Mouse (Mus musculus) kidney, adult 11 months (tissue): ENCODE results near the gene Ccdc91.

ENCODE experiments used
- DNase-seq: peaks from one replicate; pipeline ENCODE4 v3.0.0; 2022

Ccdc91 gene

GRCm38 (mm10) chr6:147475727-147476613, at the start of gene Ccdc91:
Gene Ccdc91, plus strand, starts transcription at chr6:147475828.
- DNase-seq: peak; percentile 90

DNA sequence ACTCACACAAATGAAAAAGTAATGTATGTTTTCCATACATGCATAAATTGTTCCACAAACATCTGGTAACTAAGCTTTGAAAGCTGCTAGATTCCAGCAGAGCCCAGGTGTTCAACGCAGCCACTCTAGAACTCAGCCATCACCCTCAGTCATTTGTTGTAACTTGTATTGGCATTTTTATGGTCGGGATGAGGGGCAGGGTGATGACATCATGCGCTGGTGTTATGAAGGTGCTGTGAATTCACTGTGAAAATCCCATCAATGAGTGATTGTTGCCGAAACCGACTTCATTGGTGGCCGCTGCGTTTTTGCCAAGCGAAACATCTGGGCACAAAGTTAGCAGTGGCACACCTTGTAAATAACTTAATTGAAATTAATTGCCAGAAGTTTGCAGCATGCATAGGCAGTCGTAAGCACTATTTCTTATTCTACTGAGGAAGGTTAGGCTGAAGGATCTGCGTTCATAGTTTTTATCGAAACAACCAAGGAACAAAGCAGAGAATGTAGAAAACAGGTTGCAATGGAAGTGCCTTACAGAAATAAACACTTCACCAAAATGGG, 48.6 kb upstream of the Ccdc91 start:
- no peak for DNase-seq

- DNase-seq: no peak
These were observed 19.9 kb upstream of the Ccdc91 start for GRCm38 (mm10) chr6:147455775-147456174.

- DNase-seq: no peak
These were observed 16.9 kb upstream of the Ccdc91 start for GRCm38 (mm10) chr6:147458637-147459301.

GRCm38 (mm10) chr6:147470016-147470415, 5.6 kb upstream of the Ccdc91 start:
- DNase-seq: no peak

GRCm38 (mm10) chr6:147481141-147481540, 5.5 kb downstream of the Ccdc91 start:
- no peak for DNase-seq

DNA sequence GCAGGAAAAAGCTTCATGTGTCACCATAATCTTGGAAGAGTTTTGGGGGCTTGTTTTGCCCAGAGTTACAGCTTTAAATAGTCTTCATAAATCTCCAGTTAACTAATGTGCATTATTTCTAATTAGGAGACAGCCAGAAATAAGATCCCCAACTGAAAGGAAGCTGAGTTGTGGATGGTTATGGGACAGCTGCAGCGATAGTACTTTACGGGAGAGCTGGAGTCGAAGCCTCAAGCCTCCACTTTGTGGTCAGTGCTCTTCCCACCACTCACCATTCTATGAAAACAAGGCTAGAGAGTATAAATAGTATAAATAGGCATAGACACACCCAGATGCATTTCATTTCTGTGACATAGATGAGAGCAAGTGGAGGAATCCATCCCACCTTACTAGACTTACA, 14.5 kb downstream of the Ccdc91 start:
- no peak for DNase-seq

GRCm38 (mm10) chr6:147492551-147492950, 16.9 kb downstream of the Ccdc91 start:
- DNase-seq: no peak

DNA sequence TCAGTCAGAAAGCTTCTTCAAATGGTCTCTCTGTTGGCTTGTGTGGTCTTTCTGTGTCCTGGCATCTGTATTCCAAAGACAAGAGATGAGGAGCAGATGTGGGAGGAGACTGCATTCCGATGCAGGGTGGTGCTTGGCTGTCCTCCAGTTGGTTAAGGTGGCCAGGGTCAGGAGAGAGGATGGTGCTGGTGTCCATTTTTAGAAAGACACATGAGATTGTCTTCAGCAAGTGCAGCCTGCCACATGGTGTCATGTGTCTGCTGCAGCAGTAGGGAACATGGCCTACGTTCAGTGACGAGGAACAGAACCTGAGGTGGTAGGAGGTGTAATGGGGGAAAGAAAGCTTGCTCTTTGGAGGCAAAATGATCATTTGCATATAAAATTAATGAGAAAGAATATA, 25.8 kb downstream of the Ccdc91 start:
- no peak for DNase-seq

- DNase-seq: no peak
These were observed 30.4 kb downstream of the Ccdc91 start for GRCm38 (mm10) chr6:147506074-147506473.

DNA sequence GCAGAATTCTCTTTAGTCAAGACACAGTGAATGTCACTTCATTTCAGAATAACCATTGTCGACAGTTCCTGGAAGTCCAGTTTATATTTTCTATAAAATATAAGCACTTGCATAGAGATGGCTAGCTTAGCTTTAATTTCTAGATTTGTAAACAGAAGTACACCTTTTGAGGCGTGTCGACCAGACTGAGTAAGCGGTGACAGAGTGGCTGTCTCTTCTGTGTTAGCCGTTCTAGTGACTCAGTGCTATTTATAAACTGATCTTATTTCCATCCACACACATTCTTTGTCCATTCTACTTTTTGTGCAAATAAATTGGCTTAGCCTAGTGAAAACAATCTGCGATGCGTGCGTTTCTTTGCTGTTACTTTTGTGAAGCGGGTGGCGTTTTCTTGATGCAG, 30.9 kb downstream of the Ccdc91 start:
- no peak for DNase-seq

- no peak for DNase-seq
These were observed 31.6 kb downstream of the Ccdc91 start for GRCm38 (mm10) chr6:147507186-147507585.

GRCm38 (mm10) chr6:147510516-147510915, 34.9 kb downstream of the Ccdc91 start:
- DNase-seq: no peak

DNA sequence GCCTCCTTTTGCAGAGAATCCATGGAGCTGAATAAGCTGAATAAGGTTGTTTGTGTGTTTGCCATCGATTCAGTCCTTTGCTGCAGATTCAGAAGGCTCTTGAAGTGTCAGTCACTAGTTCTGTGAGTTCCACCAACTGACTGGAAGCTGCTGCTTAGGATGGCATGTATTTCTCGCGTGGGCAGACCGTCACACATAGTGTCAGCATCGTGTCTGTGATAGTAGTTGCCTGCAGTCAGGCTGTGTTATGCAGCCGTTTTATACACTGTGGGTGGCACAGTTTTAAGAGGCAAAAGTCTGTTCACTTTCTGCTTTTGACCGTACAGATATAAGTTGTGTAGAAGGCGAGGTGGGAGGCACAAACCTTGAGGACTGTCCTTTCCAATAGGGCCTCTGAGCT, 42.3 kb downstream of the Ccdc91 start:
- no peak for DNase-seq

DNA sequence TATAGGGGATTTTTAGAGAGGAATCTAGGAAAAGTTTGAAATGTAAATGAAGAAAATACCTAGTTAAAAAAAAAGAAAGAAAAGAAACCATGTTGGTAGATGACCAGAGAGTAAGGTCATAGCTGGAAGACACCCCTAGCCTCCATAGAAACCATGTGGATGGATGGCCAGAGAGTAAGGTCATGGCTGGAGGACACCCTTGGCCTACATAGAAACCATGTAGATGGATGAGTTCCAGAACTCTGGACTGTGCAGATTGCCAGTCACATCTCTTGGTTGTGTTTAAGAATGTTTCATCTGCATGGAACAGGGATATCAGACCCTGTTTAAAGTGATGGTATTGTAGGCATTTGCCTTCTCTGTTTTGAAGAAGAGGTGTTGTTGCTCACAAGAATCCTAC, 49.6 kb downstream of the Ccdc91 start:
- no peak for DNase-seq

DNA sequence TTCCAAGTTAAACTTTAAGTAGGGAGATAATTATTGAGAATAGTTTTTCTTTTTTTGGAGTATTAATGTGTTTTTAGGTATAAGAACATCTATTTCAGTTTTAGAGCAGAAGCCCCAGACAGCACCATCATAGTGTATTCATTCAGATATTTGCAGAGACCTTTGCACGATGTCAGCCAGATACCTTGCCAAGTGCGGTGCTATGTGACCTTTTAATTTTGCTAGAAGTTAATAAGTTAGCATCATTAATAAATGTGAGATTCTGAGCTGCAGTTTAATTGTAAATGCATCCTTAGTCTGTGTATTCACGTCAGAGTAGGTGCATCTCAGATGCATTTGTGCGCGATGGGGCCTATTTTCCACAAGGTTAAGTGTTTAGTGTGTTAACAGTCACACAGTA, 59.3 kb downstream of the Ccdc91 start:
- no peak for DNase-seq

DNA sequence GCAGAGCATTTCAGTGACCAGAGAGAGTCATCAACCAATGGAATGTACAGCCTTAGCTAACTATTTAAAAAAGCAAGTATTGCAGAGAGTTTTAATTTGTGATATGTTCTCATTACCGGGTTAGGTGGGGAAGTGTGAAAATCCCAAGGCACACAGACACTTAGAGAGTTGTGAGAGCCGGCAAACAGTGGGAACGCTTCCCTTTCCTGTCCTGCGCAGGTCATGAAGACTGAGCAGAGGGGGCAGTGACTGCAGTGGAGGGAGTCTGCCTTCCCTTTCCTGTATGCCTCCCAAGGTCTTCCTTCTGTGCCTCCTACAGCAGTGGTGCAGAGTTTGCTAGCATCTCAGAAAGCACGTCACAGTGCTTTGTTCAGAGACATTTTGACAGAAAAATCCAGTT, 62.6 kb downstream of the Ccdc91 start:
- DNase-seq: no peak

DNA sequence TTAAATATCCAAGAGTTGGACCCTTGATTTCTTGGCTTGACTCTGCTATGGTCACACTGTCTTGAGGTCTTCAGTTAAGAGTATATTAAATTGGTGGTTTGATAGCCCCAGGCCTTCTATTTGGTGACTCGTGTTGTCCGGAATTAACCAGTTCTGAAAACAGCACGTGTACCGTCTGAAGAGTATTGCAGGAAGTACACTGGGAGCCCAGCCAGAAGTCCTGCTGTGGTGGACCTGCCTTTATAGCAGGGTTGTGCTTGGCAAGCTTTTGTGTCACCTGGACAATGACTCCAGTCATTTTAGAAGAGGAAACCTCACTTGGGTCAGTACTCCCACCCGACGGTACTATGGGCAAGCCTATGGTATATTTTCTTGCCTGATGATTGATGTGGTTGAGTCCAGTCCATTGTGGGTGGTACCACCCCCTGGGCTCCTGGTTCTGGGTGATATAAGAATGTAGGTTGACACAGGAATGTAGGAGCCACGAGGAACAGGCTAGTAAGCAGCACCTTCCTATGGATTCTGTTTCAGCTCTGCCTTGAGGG, 63.5 kb downstream of the Ccdc91 start:
- peak; percentile 12 for DNase-seq

GRCm38 (mm10) chr6:147540942-147541341, 65.3 kb downstream of the Ccdc91 start:
- DNase-seq: no peak

GRCm38 (mm10) chr6:147555591-147555990, 80.0 kb downstream of the Ccdc91 start:
- DNase-seq: no peak

DNA sequence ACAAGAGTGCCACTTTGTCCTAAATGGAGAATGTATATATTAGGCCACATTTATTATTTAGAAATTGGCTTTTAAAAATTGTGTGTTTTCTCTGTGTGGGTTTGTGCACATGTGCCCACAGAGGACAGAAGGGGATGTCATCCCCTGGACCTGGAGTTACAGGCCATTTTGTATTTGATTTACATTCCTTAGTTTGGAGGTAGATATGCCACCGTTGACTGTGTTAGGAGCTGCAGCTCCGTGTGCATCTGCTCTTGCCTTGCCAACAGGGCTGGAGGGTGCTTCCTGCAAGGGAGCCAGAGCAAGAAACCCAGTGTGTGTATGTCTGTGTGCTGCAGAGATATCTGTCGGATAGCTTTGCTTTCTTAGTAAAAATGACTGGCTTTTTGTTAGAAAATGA, 83.7 kb downstream of the Ccdc91 start:
- DNase-seq: no peak

GRCm38 (mm10) chr6:147560436-147560835, 84.8 kb downstream of the Ccdc91 start:
- DNase-seq: no peak

- DNase-seq: no peak
These were observed 93.6 kb downstream of the Ccdc91 start for GRCm38 (mm10) chr6:147569246-147569645.

DNA sequence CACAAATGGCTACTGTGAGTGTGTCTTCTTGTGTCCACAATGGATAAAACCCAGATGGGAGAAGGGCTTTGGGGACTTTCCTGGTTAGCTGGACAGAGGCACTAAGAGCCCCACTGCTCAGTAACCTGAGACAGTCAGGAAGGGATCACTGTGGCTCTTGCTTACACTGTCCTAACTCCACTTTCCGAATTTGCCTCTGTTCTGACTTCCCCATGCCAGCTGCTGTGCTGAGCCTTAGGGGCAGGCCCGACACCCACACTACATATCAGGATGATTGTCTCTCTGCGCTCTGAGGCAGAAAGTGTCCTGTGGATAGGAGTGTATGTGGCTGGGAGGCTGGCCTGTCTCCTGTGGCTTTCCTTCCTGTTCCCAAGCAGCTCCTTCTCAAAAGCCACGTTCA, 97.5 kb downstream of the Ccdc91 start:
- no peak for DNase-seq
